Mouse (Mus musculus) T-helper 17 cell (primary cell): ENCODE results near the gene Chchd3.

Experiments
- in situ Hi-C, 2 experiments: fragments of 300-600 bp; cut with MboI, MseI; formaldehyde crosslinking; loops; 1 replicate in 1 of 2; 2 replicates in 1 of 2; pipeline ENCODE4 v1.15.1; 2025; ENCODE audit warnings: high pct_unique_total_duplicates in 2 of 2

Chchd3 gene

GRCm38 (mm10) chr6:32803646-32804045 lies 256.4 kb downstream of the Chchd3 start:
- in situ Hi-C loops, result no loop called here

GRCm38 (mm10) chr6:32801776-32802175 lies 258.3 kb downstream of the Chchd3 start:
- in situ Hi-C loops, result no loop called here

- in situ Hi-C loops, result no loop called here
Measured at GRCm38 (mm10) chr6:32797525-32797924, 262.5 kb downstream of the Chchd3 start.

GRCm38 (mm10) chr6:32795653-32796500 lies 264.2 kb downstream of the Chchd3 start:
- in situ Hi-C loops, result no loop called here

GRCm38 (mm10) chr6:32793575-32793974 lies 266.5 kb downstream of the Chchd3 start:
- in situ Hi-C loops, result no loop called here

- in situ Hi-C loops, result no loop called here
Measured at GRCm38 (mm10) chr6:32793163-32793562, 266.9 kb downstream of the Chchd3 start.

- in situ Hi-C loops, result no loop called here
Measured at GRCm38 (mm10) chr6:32790487-32790886, 269.6 kb downstream of the Chchd3 start.

GRCm38 (mm10) chr6:32787399-32787798 lies 272.7 kb downstream of the Chchd3 start:
- in situ Hi-C loops, result no loop called here

- in situ Hi-C loops, result no loop called here
Measured at GRCm38 (mm10) chr6:32786196-32786595, 273.9 kb downstream of the Chchd3 start.

GRCm38 (mm10) chr6:32783102-32783501 lies 277.0 kb downstream of the Chchd3 start:
- in situ Hi-C loops, result no loop called here

- in situ Hi-C loops, result no loop called here
Measured at GRCm38 (mm10) chr6:32780602-32781001, 279.5 kb downstream of the Chchd3 start.

GRCm38 (mm10) chr6:32776384-32776783 lies 283.7 kb downstream of the Chchd3 start:
- in situ Hi-C loops, result no loop called here

- in situ Hi-C loops, result no loop called here
Measured at GRCm38 (mm10) chr6:32754524-32754923, 305.5 kb downstream of the Chchd3 start.

- in situ Hi-C loops, result no loop called here
Measured at GRCm38 (mm10) chr6:32749821-32750220, 310.2 kb downstream of the Chchd3 start.

- in situ Hi-C loops, result no loop called here
Measured at GRCm38 (mm10) chr6:32748777-32749176, 311.3 kb downstream of the Chchd3 start.

- in situ Hi-C loops, result no loop called here
Measured at GRCm38 (mm10) chr6:32747333-32747732, 312.7 kb downstream of the Chchd3 start.
